Mouse (Mus musculus): ENCODE results near the gene Gm9603. TPM values are rescaled to one million over a fixed set of nuclear protein-coding genes. Genes with fewer than 3 reads are reported as not detected.
"Not testable (repeated sequence)": the region's sequence is repeated elsewhere in the genome, so short reads cannot be mapped to it uniquely, and the experiment has no call there.

The Gm9603 gene
- polyA plus RNA-seq (2014; fragmentation: Nextera tagmentation; extraction: Ambion mirVana) = not detected in 2 replicates

DNA sequence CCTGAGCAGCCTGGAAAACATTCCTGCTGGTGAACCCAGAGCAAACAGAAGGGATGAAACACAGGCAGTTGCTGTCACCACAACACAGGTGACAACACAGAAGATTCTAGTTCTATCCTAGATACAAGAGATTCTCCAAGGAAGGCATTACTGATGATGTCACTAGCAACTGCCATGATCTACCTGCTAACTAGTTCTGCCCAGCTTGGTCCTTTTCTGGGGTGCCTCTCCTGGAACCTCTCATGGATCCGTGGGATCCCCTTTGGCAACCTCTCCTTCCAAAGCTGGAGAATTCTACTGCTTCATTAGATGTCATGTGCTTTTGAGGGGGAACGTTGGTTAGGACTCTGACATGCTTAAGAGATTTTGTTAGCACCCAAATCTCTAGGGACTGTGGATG, at the start of gene Gm9603:
Gene Gm9603, minus strand, starts transcription at position 101 of the 400 bp plus-strand sequence.
- WGBS = no CpG with 5 or more reads among the region's 2 CpGs
- H3K4me1 ChIP-seq (ENCODE audit: control insufficient read depth in 2 of 2, insufficient read depth in 2 of 2, low read length in 2 of 2); H3K27ac ChIP-seq (replicated peaks in 1 of 2; ENCODE audit: control insufficient read depth in 1 of 2, insufficient read depth in 1 of 2, low read depth in 2 of 2, low read length in 2 of 2); H3K4me2 ChIP-seq (ENCODE audit: low read length); ATAC-seq (ENCODE audit: insufficient number of reproducible peaks, insufficient read depth, low FRiP score, low read depth); H3K27me3 ChIP-seq (ENCODE audit: control insufficient read depth, insufficient read depth, low read length); H3K9ac ChIP-seq (ENCODE audit: low read length); H3K36me3 ChIP-seq (ENCODE audit: control insufficient read depth, insufficient read depth, low read length); H3K9me3 ChIP-seq (ENCODE audit: control insufficient read depth, low read length); H3K4me3 ChIP-seq (ENCODE audit: control insufficient read depth in 1 of 2, insufficient read depth in 1 of 2, low read depth in 1 of 2, low read length in 2 of 2): not testable (repeated sequence)

DNA sequence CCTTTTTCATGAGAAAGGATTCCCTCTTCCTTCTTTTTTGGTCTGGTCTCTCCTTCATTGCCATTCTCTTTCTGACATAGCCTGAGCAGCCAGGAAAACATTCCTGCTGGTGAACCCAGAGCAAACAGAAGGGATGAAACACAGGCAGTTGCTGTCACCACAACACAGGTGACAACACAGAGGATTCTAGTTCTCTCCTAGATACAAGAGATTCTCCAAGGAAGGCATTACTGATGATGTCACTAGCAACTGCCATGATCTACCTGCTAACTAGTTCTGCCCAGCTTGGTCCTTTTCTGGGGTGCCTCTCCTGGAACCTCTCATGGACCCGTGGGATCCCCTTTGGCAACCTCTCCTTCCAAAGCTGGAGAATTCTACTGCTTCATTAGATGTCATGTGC, 54.3 kb downstream of the Gm9603 start, which contains the start of gene Gm8265:
Gene Gm8265, minus strand, starts transcription at position 101 of the 400 bp plus-strand sequence.
- not testable (repeated sequence) for H3K27ac ChIP-seq (replicated peaks in 1 of 2; ENCODE audit: control insufficient read depth in 1 of 2, insufficient read depth in 1 of 2, low read depth in 2 of 2, low read length in 2 of 2); H3K9ac ChIP-seq (ENCODE audit: low read length); H3K4me2 ChIP-seq (ENCODE audit: low read length); H3K4me3 ChIP-seq (ENCODE audit: control insufficient read depth in 1 of 2, insufficient read depth in 1 of 2, low read depth in 1 of 2, low read length in 2 of 2); H3K4me1 ChIP-seq (ENCODE audit: control insufficient read depth in 2 of 2, insufficient read depth in 2 of 2, low read length in 2 of 2); H3K9me3 ChIP-seq (ENCODE audit: control insufficient read depth, low read length); ATAC-seq (ENCODE audit: insufficient number of reproducible peaks, insufficient read depth, low FRiP score, low read depth); H3K36me3 ChIP-seq (ENCODE audit: control insufficient read depth, insufficient read depth, low read length); H3K27me3 ChIP-seq (ENCODE audit: control insufficient read depth, insufficient read depth, low read length)
- WGBS = no CpG with 5 or more reads among the region's 1 CpGs

Other genes starting within 250 kb of the Gm9603 start
- gene Gm3194, start 232.0 kb downstream of the Gm9603 start, polyA plus RNA-seq (2014; fragmentation: Nextera tagmentation; extraction: Ambion mirVana) = 0.30 TPM in 1 of 2 replicates, not detected in the other
- not detected in 2 replicates for gene Gm8246, start 209.6 kb downstream of the Gm9603 start, polyA plus RNA-seq (2014; fragmentation: Nextera tagmentation; extraction: Ambion mirVana)
- not detected in 2 replicates for gene Gm3187, start 203.2 kb downstream of the Gm9603 start, polyA plus RNA-seq (2014; fragmentation: Nextera tagmentation; extraction: Ambion mirVana)
- 0.15 and 1.6 TPM in 2 replicates for gene Gm3488, start 185.8 kb downstream of the Gm9603 start, polyA plus RNA-seq (2014; fragmentation: Nextera tagmentation; extraction: Ambion mirVana)
- gene Gm3532, start 149.0 kb downstream of the Gm9603 start, polyA plus RNA-seq (2014; fragmentation: Nextera tagmentation; extraction: Ambion mirVana) = not detected in 2 replicates
- not detected in 2 replicates for gene Gm8265, start 54.4 kb downstream of the Gm9603 start, polyA plus RNA-seq (2014; fragmentation: Nextera tagmentation; extraction: Ambion mirVana)
- gene Gm3373, start 54.1 kb upstream of the Gm9603 start, polyA plus RNA-seq (2014; fragmentation: Nextera tagmentation; extraction: Ambion mirVana) = 0.27 TPM in 1 of 2 replicates, not detected in the other
- 0.62 and 1.3 TPM in 2 replicates for gene Gm3383, start 120.5 kb upstream of the Gm9603 start, polyA plus RNA-seq (2014; fragmentation: Nextera tagmentation; extraction: Ambion mirVana)
- gene Gm3424, start 142.9 kb upstream of the Gm9603 start, polyA plus RNA-seq (2014; fragmentation: Nextera tagmentation; extraction: Ambion mirVana) = not detected in 2 replicates
- gene Gm8237, start 192.9 kb upstream of the Gm9603 start, polyA plus RNA-seq (2014; fragmentation: Nextera tagmentation; extraction: Ambion mirVana) = not detected in 2 replicates

Measured in heart, embryonic 14.5 days (tissue).